Mouse (Mus musculus): ENCODE results near the gene 1700021F05Rik. TPM values are rescaled to one million over a fixed set of nuclear protein-coding genes. Genes with fewer than 3 reads are reported as not detected.
A peak's percentile ranks its signal among the peaks of the same experiment; 100 is the strongest.

The 1700021F05Rik gene
- total RNA-seq (2015; ENCODE audit: low replicate concordance) (5.6 and 15.4 TPM in 2 replicates), total RNA-seq (2017; ENCODE audit: low replicate concordance) (8.9 and 11.0 TPM in 2 replicates)

- peak; percentile 98 for ATAC-seq (replicated peaks; ENCODE audit: low FRiP score, poor library complexity, severe bottlenecking)
Observed at GRCm38 (mm10) chr10:43540442-43541152, at the start of gene 1700021F05Rik. Gene 1700021F05Rik (minus strand): TSS chr10:43540994.

DNA sequence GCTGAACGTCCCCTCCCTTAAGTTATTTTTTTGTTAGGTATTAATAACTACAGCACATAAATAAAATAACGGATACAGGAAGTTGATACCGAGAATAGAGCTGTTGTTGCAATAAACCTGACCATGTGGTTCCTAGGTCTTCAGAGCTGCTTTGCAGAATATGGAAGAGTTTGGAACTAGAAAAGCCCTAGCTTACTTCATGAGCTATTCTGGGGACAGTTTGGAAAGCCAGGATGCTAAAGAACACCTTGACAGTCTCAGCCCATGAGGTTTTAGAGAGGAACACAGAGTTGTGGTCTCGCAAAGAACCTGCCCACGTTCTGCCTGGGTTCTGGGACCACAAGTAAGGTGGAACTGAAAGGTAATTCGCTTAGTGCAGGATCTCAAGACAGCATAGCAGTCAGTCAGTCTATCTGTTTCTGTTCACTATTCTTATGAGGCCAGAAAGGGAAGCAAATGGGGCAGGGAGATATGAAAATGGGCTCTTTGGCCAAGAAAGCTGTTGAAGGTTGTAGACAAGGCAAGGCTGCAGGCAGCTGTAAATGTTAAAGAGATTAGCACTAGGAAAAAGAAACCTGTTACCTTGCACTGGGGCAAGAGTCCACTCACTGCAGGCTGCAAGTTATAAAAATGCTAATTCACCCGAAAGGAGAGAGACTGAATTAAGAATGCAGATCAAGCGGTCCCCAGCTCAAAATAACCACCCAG, 47.8 kb upstream of the 1700021F05Rik start:
- no peak for ATAC-seq (replicated peaks; ENCODE audit: low FRiP score, poor library complexity, severe bottlenecking)

GRCm38 (mm10) chr10:43584538-43584937, 43.7 kb upstream of the 1700021F05Rik start:
- ATAC-seq (replicated peaks; ENCODE audit: low FRiP score, poor library complexity, severe bottlenecking): 0 out of 2 replicates have a peak, but pooled peaks have one; percentile 10

DNA sequence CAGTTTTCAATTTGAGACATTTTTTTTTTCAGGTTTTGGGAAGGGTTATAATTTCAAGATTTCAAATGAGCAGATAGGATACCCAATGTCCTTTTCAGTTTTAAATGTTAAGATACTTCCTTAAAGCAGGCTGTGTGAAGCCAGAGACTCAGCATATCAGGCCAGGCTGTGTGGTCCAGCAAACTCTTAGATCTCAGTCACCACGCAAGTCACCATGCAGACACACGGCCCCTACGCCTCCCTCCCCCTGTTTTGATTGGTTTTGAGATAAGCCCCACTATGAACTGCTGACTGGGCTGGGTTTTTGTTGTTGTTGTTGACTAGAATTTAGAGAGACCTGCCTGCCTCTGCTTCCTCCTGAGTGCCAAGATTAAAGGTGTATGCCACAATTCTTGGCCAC, 40.5 kb upstream of the 1700021F05Rik start:
- peak; percentile 18 for ATAC-seq (replicated peaks; ENCODE audit: low FRiP score, poor library complexity, severe bottlenecking)

GRCm38 (mm10) chr10:43580649-43581078, 39.9 kb upstream of the 1700021F05Rik start:
- ATAC-seq (replicated peaks; ENCODE audit: low FRiP score, poor library complexity, severe bottlenecking): no peak

DNA sequence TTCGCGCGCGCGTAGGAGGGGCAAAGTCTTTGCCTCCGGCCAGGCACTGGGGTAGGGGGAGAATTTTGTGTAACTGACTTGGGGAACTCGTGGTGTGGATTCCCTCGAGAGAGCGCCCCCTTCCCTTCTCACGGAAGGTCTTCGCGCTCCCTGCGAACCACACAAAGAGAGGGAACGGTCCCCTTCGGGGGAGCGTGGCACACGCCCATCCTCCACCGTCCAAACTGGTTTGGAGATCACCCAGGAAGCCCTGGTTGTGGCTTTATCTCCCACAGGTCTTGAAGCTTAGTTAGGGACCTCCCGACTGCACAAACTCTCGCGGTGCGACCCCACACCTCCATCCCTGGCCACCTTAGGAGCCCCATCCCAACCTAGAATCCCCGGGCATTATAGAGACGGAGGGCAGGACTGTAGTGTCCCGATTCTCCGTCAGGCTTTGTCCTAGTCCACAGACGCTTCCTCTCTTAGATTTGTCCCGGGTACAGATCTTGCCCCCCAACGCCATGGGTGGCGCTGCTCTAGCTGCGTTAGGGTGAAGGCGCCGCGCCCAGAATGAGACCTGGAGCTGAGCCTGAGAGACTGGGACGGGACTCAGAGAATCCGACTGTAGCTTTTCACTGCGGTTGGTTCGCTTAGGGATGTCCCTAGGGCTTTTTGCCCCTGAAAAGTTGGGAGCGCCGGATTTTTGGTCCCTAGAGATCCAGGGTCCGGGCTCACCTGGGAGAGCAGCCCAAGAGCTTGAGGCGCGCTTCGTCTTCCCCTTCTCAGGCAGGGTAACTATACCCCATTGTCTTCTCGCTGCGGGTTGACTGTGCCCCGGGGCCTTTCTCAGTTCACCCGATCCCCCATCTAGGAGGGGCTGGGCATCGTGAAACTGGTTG, 38.8 kb upstream of the 1700021F05Rik start:
- peak; percentile 38 for ATAC-seq (replicated peaks; ENCODE audit: low FRiP score, poor library complexity, severe bottlenecking)

GRCm38 (mm10) chr10:43578754-43579380, 38.1 kb upstream of the 1700021F05Rik start:
- peak; percentile 55 for ATAC-seq (replicated peaks; ENCODE audit: low FRiP score, poor library complexity, severe bottlenecking)

DNA sequence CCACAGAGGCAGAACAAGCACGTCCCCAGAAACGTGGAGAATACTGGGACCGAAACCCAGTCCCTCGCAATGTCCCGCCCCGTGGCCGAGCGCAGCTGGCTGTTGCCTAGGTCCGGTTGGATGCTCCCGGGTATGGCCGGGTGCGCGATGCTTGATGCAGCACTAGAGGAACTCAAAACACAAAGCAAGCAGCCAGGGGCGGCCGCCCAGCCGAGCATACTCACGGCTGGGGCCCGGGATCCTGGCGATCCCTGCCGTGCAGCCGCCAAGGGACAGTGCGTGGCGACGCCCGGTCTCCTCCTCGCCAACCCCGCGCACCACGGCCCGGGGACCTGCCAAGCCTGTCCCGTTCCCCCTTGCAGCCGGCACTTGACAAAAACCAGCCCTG, 37.6 kb upstream of the 1700021F05Rik start:
- peak; percentile 23 for ATAC-seq (replicated peaks; ENCODE audit: low FRiP score, poor library complexity, severe bottlenecking)

DNA sequence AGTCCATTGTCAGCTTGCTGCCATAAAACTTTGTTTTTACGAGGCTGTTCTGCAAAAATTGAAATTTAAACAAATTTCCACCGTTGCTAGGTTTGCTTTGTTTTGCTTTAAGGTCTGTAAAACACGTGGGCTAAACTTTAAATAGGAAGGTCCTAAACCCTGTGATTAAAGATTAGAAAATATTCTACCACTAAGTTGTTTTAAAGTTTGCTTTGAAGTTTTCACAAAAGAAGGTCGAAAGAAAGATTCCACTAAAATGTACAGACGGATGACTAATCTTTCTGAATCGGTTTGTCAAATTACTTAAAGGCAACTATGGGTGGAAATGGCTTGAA, 37.2 kb upstream of the 1700021F05Rik start, which contains the start of gene Cd24a:
Gene Cd24a, plus strand, starts transcription at position 288 of the 335 bp plus-strand sequence.
- no peak for ATAC-seq (replicated peaks; ENCODE audit: low FRiP score, poor library complexity, severe bottlenecking)

- ATAC-seq (replicated peaks; ENCODE audit: low FRiP score, poor library complexity, severe bottlenecking): peak; percentile 47
Observed at GRCm38 (mm10) chr10:43577299-43577996, 36.7 kb upstream of the 1700021F05Rik start.

DNA sequence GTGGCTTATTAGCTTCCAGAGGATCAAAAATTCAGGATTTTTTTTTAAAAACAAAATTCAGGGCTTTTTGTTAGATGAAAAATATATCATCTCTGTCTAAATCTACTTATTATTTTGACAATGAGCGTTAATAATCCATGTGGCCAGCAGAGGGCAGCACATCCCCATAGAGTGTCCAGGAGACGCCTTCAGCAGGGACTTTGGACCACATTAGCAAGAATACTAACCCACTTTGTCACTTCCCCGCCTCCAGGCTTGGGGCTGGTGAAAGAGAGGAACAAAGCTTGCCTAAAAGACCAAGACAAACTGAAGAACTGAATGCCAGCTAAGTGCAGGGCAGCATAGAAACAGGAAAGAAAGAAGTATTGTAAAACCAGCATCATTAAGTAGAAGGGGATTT, 34.2 kb upstream of the 1700021F05Rik start:
- ATAC-seq (replicated peaks; ENCODE audit: low FRiP score, poor library complexity, severe bottlenecking): 0 out of 2 replicates have a peak, but pooled peaks have one; percentile 29

- ATAC-seq (replicated peaks; ENCODE audit: low FRiP score, poor library complexity, severe bottlenecking): no peak
Observed at GRCm38 (mm10) chr10:43574352-43574751, 33.6 kb upstream of the 1700021F05Rik start.

DNA sequence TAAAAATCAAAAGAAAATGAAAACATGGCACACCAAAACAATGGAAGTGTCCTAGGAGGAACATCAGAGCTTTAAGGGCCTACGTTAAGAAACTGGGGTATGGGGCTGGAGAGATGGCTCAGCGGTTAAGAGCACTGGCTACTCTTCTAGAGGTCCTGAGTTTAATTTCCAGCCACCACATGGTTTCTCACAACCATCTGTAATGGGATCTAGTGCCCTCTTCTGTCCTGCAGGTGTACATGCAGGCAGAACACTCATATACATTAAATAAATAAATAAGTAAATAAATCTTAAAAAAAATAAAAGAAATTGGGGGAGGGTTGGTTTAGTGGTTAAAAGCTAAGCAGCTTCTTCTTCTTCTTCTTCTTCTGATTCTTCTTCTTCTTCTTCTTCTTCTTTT, 20.5 kb upstream of the 1700021F05Rik start:
- ATAC-seq (replicated peaks; ENCODE audit: low FRiP score, poor library complexity, severe bottlenecking): no peak

- ATAC-seq (replicated peaks; ENCODE audit: low FRiP score, poor library complexity, severe bottlenecking): no peak
Observed at GRCm38 (mm10) chr10:43560765-43561164, 20.0 kb upstream of the 1700021F05Rik start.

DNA sequence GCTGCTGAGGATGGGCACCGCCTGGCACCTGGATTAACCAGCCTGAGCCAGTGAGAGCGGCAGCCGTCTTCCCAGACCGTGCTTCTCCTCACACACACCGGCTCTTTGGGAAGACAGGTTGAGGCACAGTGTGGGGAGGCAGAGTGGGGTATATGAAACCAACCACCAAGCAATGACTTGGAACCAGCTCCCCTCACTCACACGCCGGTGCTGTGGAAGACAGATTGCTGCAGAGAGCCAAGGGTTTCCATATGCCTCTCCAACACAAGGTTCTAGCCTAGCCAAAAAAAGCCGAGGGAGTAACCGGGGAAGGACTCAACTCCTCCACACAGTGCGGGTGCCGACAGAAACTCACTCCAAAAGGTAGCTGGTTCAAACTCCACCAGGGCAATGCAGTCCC, 18.5 kb upstream of the 1700021F05Rik start:
- no peak for ATAC-seq (replicated peaks; ENCODE audit: low FRiP score, poor library complexity, severe bottlenecking)

DNA sequence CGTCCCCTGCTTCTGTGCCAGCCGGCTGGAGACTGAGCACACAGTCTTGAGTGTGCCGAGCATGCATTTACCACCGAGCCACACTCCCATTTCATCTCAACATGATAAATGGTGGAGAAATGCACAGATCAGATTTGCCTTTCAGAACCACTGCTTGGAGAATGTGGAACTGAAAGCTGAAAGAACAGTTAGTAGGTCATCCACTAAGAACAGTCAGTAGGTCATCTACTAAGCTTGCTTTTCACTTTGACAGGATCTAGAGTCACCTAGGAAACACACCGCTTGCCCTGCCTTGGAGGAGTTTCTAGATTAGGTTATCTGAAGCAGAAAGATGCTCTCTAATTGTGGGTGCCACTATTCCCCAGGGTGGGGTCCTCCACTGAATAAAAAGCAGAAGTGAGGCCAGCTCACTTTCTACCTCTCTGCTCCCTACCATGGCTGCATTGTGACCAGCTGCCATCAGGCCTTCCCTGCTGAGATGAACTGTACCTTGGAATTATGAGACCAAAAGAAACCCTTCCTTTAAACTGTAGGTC, 16.9 kb upstream of the 1700021F05Rik start:
- 0 out of 2 replicates have a peak, but pooled peaks have one; percentile 13 for ATAC-seq (replicated peaks; ENCODE audit: low FRiP score, poor library complexity, severe bottlenecking)

DNA sequence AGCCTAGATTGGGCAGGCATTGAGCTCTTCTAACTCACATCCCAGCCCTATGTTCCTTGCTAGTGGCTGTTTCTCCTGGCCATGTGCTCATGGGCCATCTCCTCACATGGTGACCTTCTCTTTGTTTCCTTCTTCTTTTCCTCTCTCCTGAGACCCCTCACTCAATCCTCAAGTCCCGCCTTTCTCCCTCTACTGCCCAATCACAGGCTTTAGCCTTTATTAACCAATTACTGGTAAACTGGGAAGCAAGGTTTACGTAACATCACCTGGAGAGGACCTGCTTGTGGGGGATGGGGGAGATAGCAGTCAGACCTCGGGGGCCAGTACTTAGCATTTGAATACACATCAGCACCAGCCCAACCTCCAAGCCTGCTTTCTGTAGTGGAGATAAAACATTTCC, 10.6 kb upstream of the 1700021F05Rik start:
- ATAC-seq (replicated peaks; ENCODE audit: low FRiP score, poor library complexity, severe bottlenecking): no peak

DNA sequence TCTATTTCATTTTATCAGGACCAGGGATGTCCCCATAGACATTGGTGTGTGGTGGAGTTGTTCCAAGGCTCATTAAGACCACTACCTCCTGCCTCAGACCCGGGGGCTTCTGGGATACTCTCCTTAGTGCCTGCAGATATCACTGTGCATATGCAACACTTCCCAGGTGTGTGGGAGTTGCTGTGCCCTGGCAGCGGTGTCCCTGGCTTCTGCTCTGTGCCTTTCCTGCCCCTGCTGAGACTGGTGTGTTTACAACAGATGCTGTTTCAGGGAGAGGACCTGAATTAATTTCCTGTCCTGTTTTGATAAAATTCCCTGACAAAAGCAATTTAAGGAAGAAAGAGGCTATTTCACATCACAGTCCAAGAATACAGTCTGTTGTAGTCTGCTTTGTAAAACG, 10.1 kb upstream of the 1700021F05Rik start:
- ATAC-seq (replicated peaks; ENCODE audit: low FRiP score, poor library complexity, severe bottlenecking): no peak

DNA sequence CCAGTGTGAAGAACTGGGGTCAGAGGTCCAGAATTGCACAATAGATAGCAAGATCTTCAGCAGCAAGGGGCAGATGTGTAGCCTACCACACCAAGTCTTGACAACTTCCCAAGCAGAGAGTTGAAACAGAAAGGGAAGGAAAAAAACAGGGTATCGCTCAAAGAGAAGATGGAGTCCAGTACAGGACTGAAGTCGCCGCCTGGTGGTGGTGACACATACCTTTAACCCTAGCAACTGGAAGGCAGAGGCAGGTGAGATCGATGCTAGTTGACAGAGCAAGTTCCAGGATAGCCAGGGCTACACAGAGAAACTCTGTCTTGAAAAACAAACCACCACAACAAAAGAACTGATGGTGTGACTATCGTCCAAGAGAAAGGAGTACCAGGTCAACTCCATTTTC, 8.6 kb upstream of the 1700021F05Rik start:
- ATAC-seq (replicated peaks; ENCODE audit: low FRiP score, poor library complexity, severe bottlenecking): no peak

Data from erythroblast, adult 5-6 weeks (primary cell).